Mouse (Mus musculus) midbrain, embryonic 12.5 days (tissue): ENCODE measurements around the gene Slc25a1. TPM values are rescaled to one million over a fixed set of nuclear protein-coding genes. Genes with fewer than 3 reads are reported as not detected.

Experiments
- ATAC-seq: fragments of 200-750 bp; cut with Nextera tagmentation; 2 replicates; pipeline ENCODE4 v1.8.0; 2017; ENCODE audit warnings: low read depth, moderate TSS enrichment, moderate library complexity; ENCODE audit not compliant: low FRiP score
- H3K27ac ChIP-seq: fragments of 300-500 bp; sonication (generic); replicated peaks from 2 replicates; pipeline ENCODE4 v1.5.1; 2016; ENCODE audit warnings: mild to moderate bottlenecking
- H3K27me3 ChIP-seq: fragments of 300-500 bp; sonication (generic); 2 replicates; pipeline ENCODE4 v1.6.1; 2016; ENCODE audit warnings: mild to moderate bottlenecking
- H3K36me3 ChIP-seq: fragments of 300-500 bp; sonication (generic); 2 replicates; pipeline ENCODE4 v1.6.1; 2016
- H3K4me1 ChIP-seq: fragments of 300-500 bp; sonication (generic); 2 replicates; pipeline ENCODE4 v1.6.1; 2016
- H3K4me2 ChIP-seq: fragments of 300-500 bp; sonication (generic); replicated peaks from 2 replicates; pipeline ENCODE4 v1.6.1; 2016; ENCODE audit warnings: mild to moderate bottlenecking, moderate library complexity
- H3K4me3 ChIP-seq: fragments of 300-500 bp; sonication (generic); 2 replicates; pipeline ENCODE4 v1.5.1; 2016; ENCODE audit warnings: mild to moderate bottlenecking
- H3K9ac ChIP-seq: fragments of 300-500 bp; sonication (generic); replicated peaks from 2 replicates; pipeline ENCODE4 v1.6.1; 2016; ENCODE audit warnings: mild to moderate bottlenecking, moderate library complexity
- H3K9me3 ChIP-seq: fragments of 300-500 bp; sonication (generic); 2 replicates; pipeline ENCODE4 v1.6.1; 2016; ENCODE audit warnings: mild to moderate bottlenecking
- WGBS: fragments of 180-500 bp; shearing (Covaris S2); methylation state at CpG from one replicate; pipeline ENCODE4 v1.1.7; 2016; 5-methylcytosine and 5-hydroxymethylcytosine counted together
- polyA plus RNA-seq: library from polyadenylated mRNA; unstranded; fragments of >200 nt; fragmentation: Nextera tagmentation; extraction: Ambion mirVana; gene quantifications from 2 replicates; pipeline ENCODE4 v1.2.1, GENCODE M21; 2016

Slc25a1 gene
- polyA plus RNA-seq, 1 experiment from 2014 or later = 120 TPM

DNA sequence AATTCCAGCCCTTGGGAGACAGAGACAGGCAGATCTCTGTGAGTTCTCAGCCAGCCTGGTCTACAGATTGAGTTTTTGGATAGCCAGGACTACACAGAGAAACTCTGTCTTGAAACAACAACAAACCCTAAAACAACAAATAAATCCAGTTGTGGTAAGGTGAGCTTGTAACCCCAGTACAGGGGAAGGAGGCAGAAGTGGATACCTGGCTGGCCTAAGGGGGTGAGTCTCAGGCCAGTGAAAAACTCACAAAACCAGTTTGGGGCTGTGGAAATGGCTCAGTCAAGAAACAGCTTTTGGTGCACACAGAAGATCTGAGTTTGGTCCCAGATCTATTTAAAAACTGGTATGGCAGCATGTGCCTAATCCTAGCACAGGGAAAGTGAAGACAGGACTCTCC lies 45.8 kb downstream of the Slc25a1 start:
- H3K27ac ChIP-seq = no peak overlapping the region
- H3K9ac ChIP-seq = no peak overlapping the region
- H3K27me3 ChIP-seq = no peaks in the 10 kb centered on the region
- 0 out of 2 replicates have a peak, but pooled peaks cover 2% of the 10 kb centered on the region for H3K4me1 ChIP-seq
- H3K9me3 ChIP-seq = no peaks in the 10 kb centered on the region
- ATAC-seq = no peak
- no peak overlapping the region for H3K4me2 ChIP-seq
- H3K4me3 ChIP-seq = no peak overlapping the region
- H3K36me3 ChIP-seq = peaks cover 22% of the 10 kb centered on the region; the same call in 1 of the 2 replicates

DNA sequence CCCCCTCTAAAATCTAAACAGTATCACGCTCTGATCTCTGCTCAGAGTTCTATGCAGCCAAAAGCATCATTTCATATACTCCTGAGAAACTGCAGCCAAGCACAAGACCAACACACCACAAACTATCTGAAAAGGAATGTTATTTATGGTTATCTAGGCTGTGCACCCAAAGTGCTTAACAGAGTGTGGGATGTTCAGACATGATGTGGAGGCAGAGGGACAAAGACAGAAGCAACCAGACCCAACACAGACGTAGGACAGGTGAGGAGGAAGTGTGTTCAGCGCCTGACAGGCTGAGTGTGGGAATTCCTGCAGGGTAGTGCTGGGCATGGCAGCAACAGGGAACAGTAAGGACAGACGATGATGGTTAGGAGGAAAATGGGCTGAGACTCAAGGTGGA lies 48.4 kb downstream of the Slc25a1 start:
- H3K4me2 ChIP-seq = no peak overlapping the region
- no peak overlapping the region for H3K27ac ChIP-seq
- H3K4me1 ChIP-seq = no peaks in the 10 kb centered on the region
- H3K4me3 ChIP-seq = no peak overlapping the region
- H3K27me3 ChIP-seq = no peaks in the 10 kb centered on the region
- peaks cover 26% of the 10 kb centered on the region; the same call in 1 of the 2 replicates for H3K36me3 ChIP-seq
- H3K9me3 ChIP-seq = no peaks in the 10 kb centered on the region
- no peak for ATAC-seq
- whole genome bisulfite sequencing = 92% methylated on average over 4 of the region's 4 CpGs
- no peak overlapping the region for H3K9ac ChIP-seq

DNA sequence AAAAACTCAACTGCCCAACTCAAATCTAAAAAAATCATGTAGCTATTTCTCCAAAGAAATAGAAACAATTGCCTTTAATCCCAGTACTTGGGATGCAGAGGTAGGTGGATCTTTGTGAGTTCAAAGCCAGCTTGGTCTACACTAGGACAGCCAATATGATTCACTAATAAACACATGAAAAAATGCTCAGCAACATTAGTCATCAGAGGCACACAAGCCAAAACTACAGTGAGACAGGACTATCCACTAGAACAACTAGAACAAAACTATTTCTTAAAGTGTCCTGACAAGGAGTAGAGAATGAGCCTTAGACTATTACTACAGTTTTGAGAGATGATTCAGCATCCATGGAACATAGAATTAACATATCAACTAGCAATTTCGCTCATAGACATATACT lies 51.9 kb downstream of the Slc25a1 start:
- Histone ChIP-seq H3K4me3 (no peak overlapping the region), H3K4me1 (no peaks in the 10 kb centered on the region), H3K36me3 (peaks cover 34% of the 10 kb centered on the region), H3K9ac (no peak overlapping the region), H3K9me3 (no peaks in the 10 kb centered on the region), H3K27ac (no peak overlapping the region), H3K4me2 (no peak overlapping the region), H3K27me3 (no peaks in the 10 kb centered on the region)
- 97% methylated on average over 1 of the region's 1 CpGs for WGBS
- no peak for ATAC-seq

Other genes with a start within 250 kb of the Slc25a1 start
- gene Med15, start 195.3 kb downstream of the Slc25a1 start, polyA plus RNA-seq = 47.4 and 48.0 TPM in 2 replicates
- gene Klhl22, start 168.6 kb downstream of the Slc25a1 start, polyA plus RNA-seq = 52.8 and 57.9 TPM in 2 replicates
- 10.1 and 12.1 TPM in 2 replicates for gene Scarf2, start 130.9 kb downstream of the Slc25a1 start, polyA plus RNA-seq
- gene B830017H08Rik, start 95.1 kb downstream of the Slc25a1 start, polyA plus RNA-seq = 0.45 and 0.55 TPM in 2 replicates
- 4.4 and 5.8 TPM in 2 replicates for gene Car15, start 89.9 kb downstream of the Slc25a1 start, polyA plus RNA-seq
- 0.55 and 0.67 TPM in 2 replicates for gene Gm20518, start 36.5 kb downstream of the Slc25a1 start, polyA plus RNA-seq
- gene Tssk1, start 34.0 kb downstream of the Slc25a1 start, polyA plus RNA-seq = 0.05 and 0.09 TPM in 2 replicates
- gene Dgcr2, start 29.7 kb downstream of the Slc25a1 start, polyA plus RNA-seq = 105 and 108 TPM in 2 replicates
- not detected in 2 replicates for gene Tssk2, start 29.6 kb downstream of the Slc25a1 start, polyA plus RNA-seq
- 56.7 and 61.6 TPM in 2 replicates for gene Ess2, start 16.9 kb downstream of the Slc25a1 start, polyA plus RNA-seq
- gene Gsc2, start 13.2 kb downstream of the Slc25a1 start, polyA plus RNA-seq = 0.26 and 0.52 TPM in 2 replicates
- gene Vpreb2, start 52.2 kb upstream of the Slc25a1 start, polyA plus RNA-seq = not detected in 2 replicates
- gene Dgcr6, start 124.6 kb upstream of the Slc25a1 start, polyA plus RNA-seq = 144 TPM in 2 replicates
- gene Prodh, start 162.0 kb upstream of the Slc25a1 start, polyA plus RNA-seq = 6.8 and 8.7 TPM in 2 replicates
- gene Rtn4r, start 199.4 kb upstream of the Slc25a1 start, polyA plus RNA-seq = 7.6 and 7.9 TPM in 2 replicates